Mouse (Mus musculus): ENCODE data around the gene Olfr523. TPM values are rescaled to one million over a fixed set of nuclear protein-coding genes. Genes with fewer than 3 reads are reported as not detected.
"Not testable (repeated sequence)": the region's sequence is repeated elsewhere in the genome, so short reads cannot be mapped to it uniquely, and the experiment has no call there.

The Olfr523 gene
- polyA plus RNA-seq (2014; fragmentation: Nextera tagmentation; extraction: Ambion mirVana): not detected in 2 replicates

GRCm38 (mm10) chr7:140172936-140173335, at the start of gene Olfr523:
Olfr523 (plus strand) TSS chr7:140173217.
- Histone ChIP-seq H3K4me3 (replicated peaks; ENCODE audit: low read length) (no peak within 1 kb of the TSS), H3K9ac (no peak within 1 kb of the TSS), H3K27me3 (ENCODE audit: control insufficient read depth, insufficient read depth, low read length) (no peaks in the 10 kb centered on the region), H3K4me1 (replicated peaks; ENCODE audit: control insufficient read depth, insufficient read depth, low read length) (no peaks in the 10 kb centered on the region), H3K4me2 (replicated peaks) (no peak within 1 kb of the TSS), H3K36me3 (replicated peaks; ENCODE audit: control insufficient read depth, insufficient read depth) (no peaks in the 10 kb centered on the region), H3K27ac (no peak within 1 kb of the TSS), H3K9me3 (ENCODE audit: control insufficient read depth, low read length) (no peaks in the 10 kb centered on the region)
- ATAC-seq (ENCODE audit: low FRiP score): no peak
- WGBS: 55% methylated on average over 1 of the region's 1 CpGs
- no peak for DNase-seq (ENCODE audit: low spot score)

DNA sequence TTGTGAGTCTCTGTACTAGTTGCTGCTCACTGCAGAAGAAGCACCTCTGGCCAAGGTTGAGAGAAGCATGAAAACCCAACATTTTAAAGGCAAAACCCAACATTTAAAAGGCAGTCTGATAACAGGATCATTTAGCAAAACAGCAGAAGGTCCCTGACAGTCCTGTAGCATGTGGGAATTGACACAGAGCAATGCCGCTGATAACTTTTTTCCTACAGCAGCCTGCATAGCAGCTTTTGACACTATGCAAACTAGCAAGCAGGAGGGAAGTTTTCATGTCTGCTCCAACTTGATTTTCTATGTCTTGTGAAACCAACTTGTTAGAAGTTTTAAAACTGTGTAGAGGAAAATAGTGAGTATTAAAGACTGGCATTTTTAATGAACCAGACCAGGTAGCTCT, 48.6 kb upstream of the Olfr523 start:
- Histone ChIP-seq H3K9me3 (ENCODE audit: control insufficient read depth, low read length) (no peaks in the 10 kb centered on the region), H3K4me1 (replicated peaks; ENCODE audit: control insufficient read depth, insufficient read depth, low read length) (peaks cover 9% of the 10 kb centered on the region; the same call in 1 of the 2 replicates), H3K9ac (no peak overlapping the region), H3K27me3 (ENCODE audit: control insufficient read depth, insufficient read depth, low read length) (no peaks in the 10 kb centered on the region), H3K27ac (no peak overlapping the region), H3K4me3 (replicated peaks; ENCODE audit: low read length) (no peak overlapping the region), H3K36me3 (replicated peaks; ENCODE audit: control insufficient read depth, insufficient read depth) (no peaks in the 10 kb centered on the region), H3K4me2 (replicated peaks) (no peak overlapping the region)
- no peak for ATAC-seq (ENCODE audit: low FRiP score)
- DNase-seq (ENCODE audit: low spot score): no peak
- 95% methylated on average over 1 of the region's 1 CpGs for WGBS

- Histone ChIP-seq H3K4me3 (replicated peaks; ENCODE audit: low read length) (peak overlapping the region; percentile 75), H3K36me3 (replicated peaks; ENCODE audit: control insufficient read depth, insufficient read depth) (no peaks in the 10 kb centered on the region), H3K9me3 (ENCODE audit: control insufficient read depth, low read length) (no peaks in the 10 kb centered on the region), H3K9ac (peak overlapping the region; percentile 76), H3K27ac (peak overlapping the region; percentile 29; the same call in 1 of the 2 replicates), H3K4me1 (replicated peaks; ENCODE audit: control insufficient read depth, insufficient read depth, low read length) (peaks cover 9% of the 10 kb centered on the region; the same call in 1 of the 2 replicates), H3K4me2 (replicated peaks) (peak overlapping the region; percentile 90), H3K27me3 (ENCODE audit: control insufficient read depth, insufficient read depth, low read length) (no peaks in the 10 kb centered on the region)
- WGBS: 2% methylated on average over 38 of the region's 40 CpGs
- DNase-seq (ENCODE audit: low spot score) (peak; percentile 84), ATAC-seq (ENCODE audit: low FRiP score) (peak; percentile 96)
These were observed 47.6 kb upstream of the Olfr523 start for GRCm38 (mm10) chr7:140125278-140126021.

- peaks cover 9% of the 10 kb centered on the region; the same call in 1 of the 2 replicates for H3K4me1 ChIP-seq (replicated peaks; ENCODE audit: control insufficient read depth, insufficient read depth, low read length)
- DNase-seq (ENCODE audit: low spot score) (no peak), ATAC-seq (ENCODE audit: low FRiP score) (0 out of 2 replicates have a peak, but pooled peaks have one; percentile 15)
- H3K36me3 ChIP-seq (replicated peaks; ENCODE audit: control insufficient read depth, insufficient read depth): no peaks in the 10 kb centered on the region
- H3K4me3 ChIP-seq (replicated peaks; ENCODE audit: low read length): peak overlapping the region; percentile 75
- 9% methylated on average over 5 of the region's 5 CpGs for WGBS
- peak overlapping the region; percentile 76 for H3K9ac ChIP-seq
- 0 out of 2 replicates have a peak overlapping the region, but pooled peaks have one; percentile 29 for H3K27ac ChIP-seq
- no peaks in the 10 kb centered on the region for H3K9me3 ChIP-seq (ENCODE audit: control insufficient read depth, low read length)
- no peaks in the 10 kb centered on the region for H3K27me3 ChIP-seq (ENCODE audit: control insufficient read depth, insufficient read depth, low read length)
- H3K4me2 ChIP-seq (replicated peaks): peak overlapping the region; percentile 90
These were observed 47.0 kb upstream of the Olfr523 start for GRCm38 (mm10) chr7:140126022-140126350.

DNA sequence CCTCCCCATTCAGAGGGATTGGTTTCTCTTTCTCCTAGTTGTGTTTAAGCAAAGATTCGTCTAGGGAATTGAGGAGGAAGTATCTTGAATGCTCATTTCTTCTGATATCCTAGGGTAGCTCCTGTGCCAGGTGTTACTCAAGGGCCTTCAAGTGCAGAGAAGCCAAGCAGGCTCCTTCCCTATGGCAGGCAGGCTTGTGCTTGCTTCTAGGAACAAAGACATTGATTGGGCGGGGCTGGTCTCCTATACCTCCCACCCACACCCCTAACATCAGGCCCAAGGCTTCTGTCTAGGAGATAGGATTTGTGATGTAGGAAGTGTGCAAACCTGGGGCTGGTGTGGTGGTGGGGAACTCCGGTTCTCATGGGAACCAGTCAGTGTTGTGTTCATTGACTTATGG, 46.1 kb upstream of the Olfr523 start:
- Histone ChIP-seq H3K9me3 (ENCODE audit: control insufficient read depth, low read length) (no peaks in the 10 kb centered on the region), H3K36me3 (replicated peaks; ENCODE audit: control insufficient read depth, insufficient read depth) (no peaks in the 10 kb centered on the region), H3K27ac (no peak overlapping the region), H3K4me3 (replicated peaks; ENCODE audit: low read length) (no peak overlapping the region), H3K9ac (no peak overlapping the region), H3K4me1 (replicated peaks; ENCODE audit: control insufficient read depth, insufficient read depth, low read length) (peaks cover 9% of the 10 kb centered on the region; the same call in 1 of the 2 replicates), H3K27me3 (ENCODE audit: control insufficient read depth, insufficient read depth, low read length) (no peaks in the 10 kb centered on the region), H3K4me2 (replicated peaks) (no peak overlapping the region)
- ATAC-seq (ENCODE audit: low FRiP score) (no peak), DNase-seq (ENCODE audit: low spot score) (no peak)
- 92% methylated on average over 3 of the region's 3 CpGs for WGBS

GRCm38 (mm10) chr7:140127911-140128310, 45.1 kb upstream of the Olfr523 start:
- no peaks in the 10 kb centered on the region for H3K9me3 ChIP-seq (ENCODE audit: control insufficient read depth, low read length)
- ATAC-seq (ENCODE audit: low FRiP score) (no peak), DNase-seq (ENCODE audit: low spot score) (no peak)
- peaks cover 9% of the 10 kb centered on the region; the same call in 1 of the 2 replicates for H3K4me1 ChIP-seq (replicated peaks; ENCODE audit: control insufficient read depth, insufficient read depth, low read length)
- no peak overlapping the region for H3K4me2 ChIP-seq (replicated peaks)
- no peak overlapping the region for H3K27ac ChIP-seq
- no peaks in the 10 kb centered on the region for H3K36me3 ChIP-seq (replicated peaks; ENCODE audit: control insufficient read depth, insufficient read depth)
- no peak overlapping the region for H3K9ac ChIP-seq
- 84% methylated on average over 2 of the region's 2 CpGs for WGBS
- no peaks in the 10 kb centered on the region for H3K27me3 ChIP-seq (ENCODE audit: control insufficient read depth, insufficient read depth, low read length)
- no peak overlapping the region for H3K4me3 ChIP-seq (replicated peaks; ENCODE audit: low read length)

DNA sequence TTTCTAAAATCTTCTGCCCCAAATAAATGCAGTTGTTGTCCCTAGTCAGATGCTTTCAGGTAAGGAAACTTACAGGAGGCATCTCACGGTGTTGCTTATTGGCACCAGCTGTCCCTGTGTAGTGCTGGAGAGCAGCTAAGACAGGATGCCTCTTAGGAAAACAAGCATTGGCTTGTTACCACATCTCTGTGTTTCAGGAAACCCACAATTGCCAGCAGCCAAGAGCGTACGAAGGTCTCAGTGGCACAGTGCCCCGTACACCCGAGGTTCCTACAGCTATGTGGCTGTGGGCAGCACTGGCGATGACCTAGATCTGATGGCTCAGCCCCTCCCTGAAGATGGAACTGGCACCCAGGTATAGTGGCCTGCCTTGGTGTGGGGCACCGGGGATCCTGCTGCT, 40.8 kb upstream of the Olfr523 start:
- 96% methylated on average over 7 of the region's 7 CpGs for WGBS
- ATAC-seq (ENCODE audit: low FRiP score); DNase-seq (ENCODE audit: low spot score); H3K27me3 ChIP-seq (ENCODE audit: control insufficient read depth, insufficient read depth, low read length); H3K9me3 ChIP-seq (ENCODE audit: control insufficient read depth, low read length); H3K27ac ChIP-seq; H3K4me1 ChIP-seq (replicated peaks; ENCODE audit: control insufficient read depth, insufficient read depth, low read length); H3K4me3 ChIP-seq (replicated peaks; ENCODE audit: low read length); H3K9ac ChIP-seq; H3K4me2 ChIP-seq (replicated peaks); H3K36me3 ChIP-seq (replicated peaks; ENCODE audit: control insufficient read depth, insufficient read depth): not testable (repeated sequence)

DNA sequence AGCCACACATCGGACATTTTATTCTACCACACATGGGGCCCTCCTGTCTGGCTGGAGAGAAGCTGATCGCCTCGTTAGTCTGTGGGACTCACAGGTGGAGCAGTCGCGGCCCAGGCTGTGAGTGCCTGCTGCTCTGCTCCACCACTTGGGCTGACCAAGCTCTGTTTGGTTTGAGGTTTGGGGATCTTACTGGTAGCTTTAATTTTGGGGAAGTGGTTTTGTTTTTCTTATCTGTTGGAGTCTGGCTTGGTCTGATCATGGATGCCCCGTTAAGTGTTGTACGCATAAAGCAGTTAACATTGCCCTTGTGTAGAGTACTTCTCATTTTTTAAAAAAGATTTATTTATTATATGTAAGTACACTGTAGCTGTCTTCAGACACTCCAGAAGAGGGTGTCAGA, 39.0 kb upstream of the Olfr523 start:
- not testable (repeated sequence) for H3K4me2 ChIP-seq (replicated peaks); H3K27ac ChIP-seq; H3K4me1 ChIP-seq (replicated peaks; ENCODE audit: control insufficient read depth, insufficient read depth, low read length); H3K9ac ChIP-seq; H3K9me3 ChIP-seq (ENCODE audit: control insufficient read depth, low read length); ATAC-seq (ENCODE audit: low FRiP score); DNase-seq (ENCODE audit: low spot score); H3K4me3 ChIP-seq (replicated peaks; ENCODE audit: low read length); H3K27me3 ChIP-seq (ENCODE audit: control insufficient read depth, insufficient read depth, low read length); H3K36me3 ChIP-seq (replicated peaks; ENCODE audit: control insufficient read depth, insufficient read depth)
- WGBS: over 99% methylated on average over 6 of the region's 7 CpGs

DNA sequence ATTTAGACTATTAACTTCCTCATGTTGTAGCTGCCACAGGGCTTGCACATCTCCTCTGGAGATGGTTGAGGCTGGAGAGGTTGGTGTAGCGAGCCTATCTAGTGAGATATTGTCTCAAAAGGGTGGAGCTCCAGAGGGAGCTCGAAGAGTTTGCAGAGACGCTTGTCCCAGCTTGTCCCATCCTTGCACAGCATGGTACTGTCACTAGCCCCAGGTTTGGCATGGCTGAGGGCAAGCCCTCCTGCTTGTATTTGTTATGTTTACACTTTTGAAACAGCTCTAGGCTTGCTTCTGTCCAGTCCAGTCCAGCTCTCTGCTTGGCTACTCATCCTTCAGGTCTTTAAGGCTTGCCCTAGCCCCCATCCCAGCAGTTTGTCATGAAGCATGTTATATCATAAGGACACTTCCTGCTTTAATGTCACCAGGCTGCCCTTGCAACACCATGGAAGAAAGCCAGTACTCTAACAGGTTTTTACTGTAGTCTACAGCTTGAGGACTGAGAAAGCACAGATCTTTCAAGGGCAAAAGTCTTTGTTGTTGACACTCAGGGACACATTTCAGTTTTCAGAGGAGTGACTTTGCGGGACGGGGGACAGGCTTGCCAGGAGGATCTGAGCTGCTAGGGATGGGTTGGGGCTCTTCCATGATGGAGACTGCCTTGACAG, 37.8 kb upstream of the Olfr523 start:
- no peaks in the 10 kb centered on the region for H3K9me3 ChIP-seq (ENCODE audit: control insufficient read depth, low read length)
- 86% methylated on average over 5 of the region's 5 CpGs for WGBS
- H3K4me1 ChIP-seq (replicated peaks; ENCODE audit: control insufficient read depth, insufficient read depth, low read length): peaks cover 4% of the 10 kb centered on the region
- H3K27ac ChIP-seq: no peak overlapping the region
- no peak for DNase-seq (ENCODE audit: low spot score)
- H3K36me3 ChIP-seq (replicated peaks; ENCODE audit: control insufficient read depth, insufficient read depth): no peaks in the 10 kb centered on the region
- ATAC-seq (ENCODE audit: low FRiP score): no peak
- H3K9ac ChIP-seq: no peak overlapping the region
- no peak overlapping the region for H3K4me2 ChIP-seq (replicated peaks)
- H3K27me3 ChIP-seq (ENCODE audit: control insufficient read depth, insufficient read depth, low read length): no peaks in the 10 kb centered on the region
- no peak overlapping the region for H3K4me3 ChIP-seq (replicated peaks; ENCODE audit: low read length)

Measured in hindbrain, embryonic 14.5 days (tissue).